Mouse (Mus musculus) granulocyte monocyte progenitor cell, adult 5-6 weeks (primary cell): ENCODE data around the gene Rmdn2. TPM values are rescaled to one million over a fixed set of nuclear protein-coding genes. Genes with fewer than 3 reads are reported as not detected.

Experiments
- ATAC-seq: replicated peaks from 2 replicates; pipeline ENCODE4 v1.8.0; 2016; ENCODE audit warnings: mild to moderate bottlenecking, moderate TSS enrichment, inconsistent platforms; ENCODE audit not compliant: poor library complexity, severe bottlenecking
- total RNA-seq, 2 experiments: library from RNA; stranded (forward) in 1 of 2; stranded (reverse) in 1 of 2; fragments of 200-712, 200-1000 nt in 1 of 2; fragments of >200 nt in 1 of 2; fragmentation: Nextera tagmentation in 1 of 2; gene quantifications; 2 replicates each; pipeline ENCODE4 v1.2.3; 2014 to 2017

The Rmdn2 gene
- total RNA-seq, 2 experiments from 2014 or later = 0.95 to 4.2 TPM

DNA sequence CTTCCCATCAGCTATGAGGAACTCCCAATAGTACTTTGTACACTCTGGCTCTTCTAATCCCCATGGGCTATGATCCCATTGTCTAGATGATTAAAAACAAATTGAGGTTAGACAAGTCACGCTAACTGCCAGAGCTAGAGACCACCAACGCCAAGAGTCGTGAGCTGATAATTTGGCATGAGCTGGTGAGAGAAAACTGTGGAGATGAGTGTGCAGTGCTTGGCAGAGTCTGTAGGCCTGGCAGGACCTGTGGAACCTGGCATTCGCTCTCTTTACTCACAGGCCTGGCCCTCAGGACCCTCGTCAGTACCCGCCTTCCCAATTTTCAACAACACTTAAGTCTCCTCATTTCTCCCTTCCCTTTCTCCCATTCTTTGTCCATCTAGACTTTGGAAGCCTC lies 83.9 kb downstream of the Rmdn2 start:
- ATAC-seq = no peak

DNA sequence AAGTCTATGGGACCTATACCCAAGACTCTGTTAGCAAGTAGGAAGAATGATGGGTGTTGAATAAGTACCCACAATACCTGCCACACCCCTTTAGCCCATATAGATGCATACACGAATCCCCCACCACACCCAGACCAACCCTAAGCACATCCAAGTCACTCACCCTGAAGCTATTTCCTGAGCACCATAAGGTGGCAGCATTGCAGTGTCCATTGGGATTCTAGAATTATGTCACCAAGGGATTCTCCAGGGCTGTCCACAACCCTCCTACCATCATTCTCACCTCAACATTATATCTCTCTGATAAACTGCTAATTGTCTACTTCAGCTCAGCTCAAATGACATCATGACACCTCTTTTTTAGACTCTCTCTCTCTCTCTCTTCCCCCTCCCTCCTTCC lies 87.5 kb downstream of the Rmdn2 start:
- ATAC-seq = peak; percentile 35; the same call in 1 of the 2 replicates

DNA sequence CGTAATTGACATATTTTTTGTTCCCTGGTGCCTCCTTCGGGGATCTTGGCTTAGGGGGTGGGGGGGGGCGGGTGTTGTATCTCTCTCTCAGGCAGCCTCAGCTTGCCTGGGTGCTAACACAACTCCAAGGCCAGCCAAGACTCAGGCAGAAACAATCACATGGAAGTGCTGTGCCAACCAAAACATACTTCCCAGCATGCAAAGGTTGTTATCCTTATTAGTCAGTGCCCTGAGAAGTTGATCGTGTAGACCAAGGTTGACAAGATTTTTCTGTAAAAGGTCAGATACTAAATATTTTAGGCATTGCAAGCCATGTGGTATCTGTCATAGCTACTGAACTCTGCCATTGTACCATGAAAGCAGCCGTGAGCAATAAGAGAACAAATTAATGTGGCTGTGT lies 89.2 kb downstream of the Rmdn2 start:
- ATAC-seq = no peak

DNA sequence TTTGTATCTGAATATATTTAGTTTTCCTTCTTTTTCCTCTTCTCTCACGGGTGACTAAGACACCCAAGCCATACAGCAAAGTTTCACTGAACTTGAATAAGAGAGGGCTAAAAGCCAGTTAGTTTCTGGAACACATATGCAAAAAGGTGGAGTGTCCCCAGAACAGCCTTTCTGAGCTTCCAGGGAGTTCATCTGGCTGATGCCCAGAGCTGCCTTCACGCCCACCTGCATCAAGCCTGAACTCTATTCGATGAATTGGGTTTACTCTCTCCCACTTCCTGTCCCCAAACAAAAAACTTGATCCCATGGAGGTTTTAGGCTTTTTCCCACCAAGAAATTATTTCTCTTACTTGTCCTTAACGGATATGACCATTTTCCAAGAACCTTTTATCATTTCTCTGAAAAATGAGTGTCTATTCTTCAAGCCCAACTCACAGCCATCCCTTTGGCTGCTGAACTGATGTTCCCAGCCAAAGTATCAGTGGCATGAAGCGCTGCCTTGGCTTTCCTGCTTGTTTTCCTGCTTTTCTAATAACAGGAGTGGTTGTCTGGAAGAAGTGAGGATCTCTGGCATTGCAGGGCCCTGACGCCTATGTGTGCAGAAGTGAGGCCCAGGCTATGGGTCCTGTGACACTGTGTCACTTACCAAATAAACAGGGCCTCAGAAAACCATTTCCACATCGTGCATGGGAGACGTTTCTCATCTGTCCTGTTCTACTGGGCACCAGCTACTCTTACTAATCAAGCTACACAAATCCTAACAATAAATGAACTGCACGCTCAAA lies 94.2 kb downstream of the Rmdn2 start:
- ATAC-seq = no peak

DNA sequence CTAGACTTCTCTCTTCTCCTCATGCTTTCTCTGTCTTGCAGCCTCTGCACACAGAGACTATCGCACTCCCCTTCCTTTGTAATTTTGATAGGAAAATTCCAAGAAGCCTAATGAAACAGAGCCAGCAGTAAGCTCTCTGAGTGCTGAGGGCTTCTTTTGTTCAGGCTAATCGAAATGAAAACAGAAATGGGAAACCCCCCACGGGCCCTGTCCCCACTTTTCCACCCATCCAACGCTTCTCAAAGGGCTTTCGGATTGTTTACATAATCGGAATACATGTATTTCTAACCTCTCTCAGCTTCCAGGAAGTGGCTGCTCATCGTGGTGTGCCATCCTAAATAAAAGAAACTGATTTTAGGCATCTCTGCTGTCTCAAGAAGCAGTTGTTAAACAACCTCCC lies 96.5 kb downstream of the Rmdn2 start:
- ATAC-seq = no peak

DNA sequence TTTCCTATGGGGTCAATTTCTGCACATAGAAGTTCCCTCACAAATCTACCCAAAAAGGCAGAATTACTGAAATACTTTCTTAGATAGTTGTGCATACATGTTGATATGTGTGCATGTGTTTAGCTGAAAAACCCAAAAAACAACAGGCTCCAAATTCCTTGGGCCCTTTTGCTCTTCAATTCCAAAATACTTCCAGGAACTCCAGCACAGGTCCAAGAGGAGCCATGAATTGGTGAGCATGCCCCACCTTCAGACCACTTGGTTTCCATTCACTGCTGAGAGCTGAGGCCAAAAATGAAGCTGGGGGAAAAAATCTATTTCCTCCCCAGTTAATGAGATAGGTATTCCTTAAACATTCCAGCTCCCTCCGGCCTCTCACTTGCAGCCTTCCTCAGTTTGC lies 98.1 kb downstream of the Rmdn2 start:
- ATAC-seq = no peak

DNA sequence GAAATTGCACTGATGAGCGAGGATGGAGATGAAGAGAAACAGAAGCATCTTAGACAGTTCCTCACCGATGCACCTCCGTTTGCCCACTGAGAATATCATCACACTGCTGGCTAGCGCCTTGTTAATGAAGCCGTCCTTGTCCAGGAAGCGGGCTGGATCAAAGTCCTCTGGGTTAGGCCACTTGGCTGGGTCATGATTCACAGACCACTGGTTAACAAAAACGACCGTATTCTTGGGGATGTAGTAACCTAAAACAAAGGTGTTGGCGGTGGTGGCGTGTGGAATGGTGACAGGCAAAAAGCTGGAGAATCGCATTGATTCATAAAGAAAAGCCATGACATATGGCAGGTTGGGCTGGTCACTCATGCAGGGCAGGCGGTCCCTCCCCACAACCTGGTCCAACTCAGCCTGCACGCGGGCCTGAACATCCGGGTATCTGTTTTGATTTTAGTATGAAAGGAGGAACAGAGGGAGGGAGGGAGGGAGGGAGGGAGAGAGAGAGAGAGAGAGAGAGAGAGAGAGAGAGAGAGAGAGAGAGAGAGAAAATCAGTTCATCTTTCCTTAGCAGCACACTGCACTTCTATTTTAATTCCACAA lies 98.7 kb downstream of the Rmdn2 start:
- ATAC-seq = no peak

DNA sequence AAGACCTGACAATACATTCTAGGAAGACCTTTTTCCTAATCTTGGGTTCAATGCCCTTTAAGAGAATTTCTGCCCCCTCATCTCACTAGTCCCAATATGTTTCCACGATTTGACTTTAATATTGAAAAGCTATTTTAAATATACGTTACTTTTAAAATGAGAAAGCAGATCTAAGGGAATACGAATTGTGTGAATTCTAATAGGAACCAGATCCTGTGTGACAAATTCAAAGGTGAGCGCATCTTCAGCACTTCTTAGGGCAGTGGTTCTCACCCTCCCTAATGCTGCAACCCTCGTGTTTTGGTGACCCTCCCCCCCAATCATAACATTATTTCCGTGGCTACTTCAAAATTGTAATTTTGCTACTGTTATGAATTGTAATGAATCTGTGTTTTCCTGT lies 100.3 kb downstream of the Rmdn2 start:
- no peak for ATAC-seq

DNA sequence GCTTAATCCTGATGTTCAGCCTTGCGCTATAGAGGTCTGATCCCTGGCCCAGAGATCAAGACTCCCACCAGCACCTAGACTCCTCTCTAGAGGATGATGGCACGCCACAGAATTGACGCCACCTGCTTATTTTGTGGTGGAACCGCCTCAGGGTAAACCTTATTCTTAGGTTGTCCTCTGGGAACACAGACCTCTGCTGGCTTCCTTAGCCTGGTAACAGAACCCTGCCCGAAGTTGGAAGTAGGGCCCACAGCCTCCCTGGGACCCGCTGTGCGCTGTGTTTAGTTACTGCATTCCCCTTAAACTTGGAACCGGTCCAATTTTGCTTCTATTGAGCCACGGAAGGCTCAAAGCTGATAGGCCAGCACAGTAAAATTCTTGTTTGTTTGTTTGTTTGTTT lies 100.9 kb downstream of the Rmdn2 start:
- no peak for ATAC-seq

DNA sequence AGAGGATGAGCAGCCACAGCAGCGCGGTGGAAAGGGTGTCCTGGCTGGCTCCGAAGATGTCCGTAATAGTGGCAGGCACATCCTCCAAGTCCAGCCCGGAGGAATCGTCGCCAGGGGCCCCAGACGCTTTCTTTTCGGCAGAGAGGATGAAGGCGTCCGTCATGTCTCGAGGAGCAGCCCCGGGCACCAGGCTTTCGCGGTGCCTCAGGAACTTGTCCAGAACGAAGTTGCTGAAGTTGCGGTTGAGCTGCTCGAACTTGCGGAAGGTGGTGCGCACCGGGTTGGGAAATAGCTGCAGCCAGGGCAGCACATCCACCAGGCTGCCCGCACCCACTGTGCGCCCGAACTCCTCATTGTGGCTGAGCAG lies 101.6 kb downstream of the Rmdn2 start:
- peak; percentile 67 for ATAC-seq

DNA sequence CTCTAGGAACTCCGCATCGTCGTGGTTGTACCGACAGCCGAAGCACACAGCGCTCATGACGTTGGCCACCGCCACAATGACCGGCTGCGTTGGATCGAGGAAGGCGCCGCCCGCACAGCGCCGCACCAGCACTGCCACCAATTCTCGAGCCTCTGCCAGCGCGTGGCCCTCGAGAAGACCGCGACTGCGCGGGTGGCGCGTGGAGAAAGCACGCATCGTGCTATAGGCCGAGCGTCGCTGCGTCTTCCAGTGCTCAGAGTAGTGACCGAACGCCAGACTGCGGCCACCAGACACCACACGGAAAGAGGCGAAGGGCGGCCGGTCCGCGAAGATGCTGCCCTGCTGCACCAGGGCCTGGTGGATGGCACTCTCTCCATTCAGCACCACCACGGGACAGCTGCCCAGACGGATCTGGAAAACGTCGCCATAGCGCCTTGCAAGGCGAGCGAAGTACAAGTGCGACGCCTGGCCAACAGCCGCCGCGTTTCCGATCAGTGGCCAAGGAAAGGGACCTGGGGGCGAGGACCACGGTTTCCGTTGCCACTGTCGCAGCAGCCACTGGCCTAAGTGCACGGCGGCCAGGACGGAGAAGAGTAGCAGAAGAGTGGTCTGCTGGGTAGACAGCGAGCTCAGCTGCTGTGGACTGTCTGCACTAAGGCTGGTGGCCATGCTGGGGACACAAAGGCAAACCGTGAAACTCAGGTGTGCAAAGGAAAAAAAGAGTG lies 102.1 kb downstream of the Rmdn2 start:
- peak; percentile 20 for ATAC-seq

DNA sequence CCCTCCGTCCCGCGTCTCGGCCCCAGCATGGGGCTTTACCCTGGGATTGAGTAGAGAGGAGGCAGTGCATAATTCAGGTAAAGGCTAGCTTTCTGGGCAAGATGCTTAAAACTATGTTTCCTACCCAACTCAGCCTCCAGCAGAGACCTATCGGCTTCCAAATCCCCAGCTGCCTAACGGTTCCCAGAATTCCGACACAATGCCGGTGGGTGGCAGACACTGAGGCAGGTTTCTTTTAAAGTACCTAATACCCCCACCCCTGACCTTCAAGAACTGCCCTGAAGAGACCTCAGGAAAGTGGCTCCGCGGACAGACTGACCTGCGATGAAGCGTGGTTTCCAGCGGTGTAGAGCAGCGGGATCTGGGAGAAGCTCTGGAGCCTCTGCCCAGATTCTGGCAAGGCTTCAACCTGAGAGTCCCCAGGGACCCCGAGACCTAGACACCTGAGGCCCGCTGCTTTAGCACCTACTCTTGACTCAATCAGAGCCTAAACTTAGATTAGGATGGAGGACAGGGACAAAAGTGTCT lies 102.8 kb downstream of the Rmdn2 start:
- no peak for ATAC-seq

DNA sequence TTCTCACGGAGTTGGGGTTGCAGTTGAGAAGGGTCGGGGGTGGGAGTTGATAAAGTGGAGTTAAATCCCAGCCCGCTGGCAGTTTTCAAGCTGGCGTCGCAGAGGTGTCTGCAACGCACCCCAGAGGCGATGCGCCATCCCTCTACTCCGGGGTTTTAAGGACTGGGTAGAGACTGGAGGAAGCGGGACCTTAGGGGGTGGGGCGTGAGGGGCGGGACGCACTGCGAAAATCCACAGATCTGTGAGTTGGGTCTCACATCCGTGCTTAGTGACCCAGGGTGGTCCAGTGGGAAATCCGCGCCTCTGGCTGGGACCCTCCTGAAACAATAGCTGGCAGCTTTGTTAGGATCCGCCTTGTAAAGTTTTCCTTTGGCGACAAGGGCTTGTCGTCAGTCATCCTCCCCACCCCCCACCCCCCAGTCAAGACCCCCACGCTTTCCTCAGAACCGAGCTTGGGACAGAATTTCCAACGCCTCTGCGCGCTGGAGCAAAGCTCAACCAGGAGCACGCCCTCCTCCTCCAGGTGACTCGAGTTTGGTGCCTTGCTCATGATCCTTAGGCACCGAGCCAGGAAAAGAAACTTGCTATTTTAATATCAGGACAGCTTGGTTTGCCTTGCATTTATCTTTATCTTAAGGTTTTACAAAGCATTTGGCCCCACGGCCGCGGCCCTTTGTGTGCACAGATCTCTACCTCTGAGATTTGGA lies 103.4 kb downstream of the Rmdn2 start, which contains the start of gene Cyp1b1:
TSS of gene Cyp1b1 (minus strand) at position 131 of the 707 bp plus-strand sequence.
- no peak for ATAC-seq

DNA sequence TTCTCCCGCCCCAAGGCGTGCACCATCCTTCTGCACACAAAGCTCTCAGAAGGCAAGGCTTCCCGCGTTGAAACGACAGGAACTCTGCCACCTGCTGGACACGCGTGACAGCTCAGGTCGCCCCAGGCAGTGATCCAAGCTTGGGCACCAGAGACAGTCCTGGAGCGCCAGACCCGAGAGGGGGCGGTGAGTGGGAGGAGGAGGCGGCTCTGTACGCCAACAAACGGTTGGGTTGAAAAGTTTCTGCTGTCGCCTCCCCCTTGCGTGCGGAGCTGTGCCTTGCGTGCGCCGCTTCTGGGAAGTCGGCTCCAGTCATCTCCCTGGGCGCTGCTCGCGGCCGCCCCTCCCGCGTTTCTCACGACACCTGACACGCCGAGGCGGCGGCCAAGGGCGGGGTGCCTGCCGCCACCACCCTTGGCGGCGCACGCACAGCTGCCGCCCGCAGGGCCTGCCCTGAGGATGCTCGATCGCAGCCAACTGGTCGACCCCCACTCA lies 104.0 kb downstream of the Rmdn2 start:
- peak; percentile 82 for ATAC-seq

DNA sequence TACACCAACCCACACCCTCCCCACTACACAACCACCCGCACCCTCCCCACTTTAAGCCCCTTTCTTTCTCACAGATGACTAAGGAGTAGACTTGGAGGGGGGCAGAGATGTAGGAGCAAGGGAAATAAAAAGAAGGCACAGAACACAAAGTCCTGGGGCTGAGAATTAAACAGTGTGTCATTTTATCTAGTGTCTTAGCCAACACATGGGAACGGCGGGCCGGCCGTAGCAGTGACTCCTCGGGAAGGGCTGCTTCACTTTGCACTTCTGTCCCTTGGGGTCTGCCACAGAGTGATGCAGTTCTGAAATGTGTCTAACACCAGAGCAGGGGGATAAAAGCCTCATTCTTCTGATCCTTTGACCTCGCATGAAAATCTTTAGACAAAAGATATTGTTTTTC lies 109.0 kb downstream of the Rmdn2 start:
- ATAC-seq = no peak

DNA sequence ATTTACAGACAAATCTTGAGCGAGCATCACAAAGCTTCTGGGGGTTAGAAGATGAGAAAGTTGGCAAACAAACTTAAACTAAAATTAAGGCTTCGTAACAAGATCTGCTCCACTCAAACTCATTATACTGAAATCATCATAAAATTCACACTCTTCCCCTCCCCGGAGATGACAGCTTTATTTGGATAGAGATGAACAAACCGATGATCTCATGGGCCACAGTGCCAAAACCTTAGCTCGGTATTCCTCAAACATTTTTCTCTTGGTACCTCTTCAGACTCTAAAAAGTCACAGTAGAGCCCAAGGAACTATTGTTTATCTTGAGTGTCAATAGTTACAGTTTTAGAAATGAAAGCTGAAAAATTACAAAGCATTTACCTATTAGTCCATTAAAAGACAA lies 115.0 kb downstream of the Rmdn2 start:
- no peak for ATAC-seq

DNA sequence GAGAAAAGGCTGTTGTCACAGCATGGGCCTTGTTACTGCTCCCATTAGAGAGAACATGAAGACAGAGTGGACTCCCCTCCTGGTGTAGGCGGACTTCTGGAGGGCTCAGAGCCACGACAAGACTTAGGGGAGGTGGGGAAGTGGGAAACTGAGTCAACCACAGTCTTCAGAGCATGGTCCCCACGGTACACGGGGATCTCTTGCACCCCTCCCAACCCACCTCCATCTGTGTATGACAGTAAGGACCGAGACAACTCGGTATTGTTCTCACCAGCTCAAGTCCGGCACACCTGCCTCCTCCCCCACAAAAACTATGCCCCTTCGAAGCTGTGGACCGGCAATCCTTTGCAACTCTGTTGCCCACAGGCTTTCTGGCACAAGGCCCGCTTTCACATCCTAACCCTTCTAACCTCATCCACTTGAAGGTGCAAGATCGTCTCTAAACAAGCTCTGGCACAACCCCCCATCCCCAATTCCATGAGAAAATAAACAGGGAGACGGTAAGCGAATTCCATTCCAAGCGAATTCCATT lies 116.5 kb downstream of the Rmdn2 start:
- no peak; the same call in 1 of the 2 replicates for ATAC-seq

DNA sequence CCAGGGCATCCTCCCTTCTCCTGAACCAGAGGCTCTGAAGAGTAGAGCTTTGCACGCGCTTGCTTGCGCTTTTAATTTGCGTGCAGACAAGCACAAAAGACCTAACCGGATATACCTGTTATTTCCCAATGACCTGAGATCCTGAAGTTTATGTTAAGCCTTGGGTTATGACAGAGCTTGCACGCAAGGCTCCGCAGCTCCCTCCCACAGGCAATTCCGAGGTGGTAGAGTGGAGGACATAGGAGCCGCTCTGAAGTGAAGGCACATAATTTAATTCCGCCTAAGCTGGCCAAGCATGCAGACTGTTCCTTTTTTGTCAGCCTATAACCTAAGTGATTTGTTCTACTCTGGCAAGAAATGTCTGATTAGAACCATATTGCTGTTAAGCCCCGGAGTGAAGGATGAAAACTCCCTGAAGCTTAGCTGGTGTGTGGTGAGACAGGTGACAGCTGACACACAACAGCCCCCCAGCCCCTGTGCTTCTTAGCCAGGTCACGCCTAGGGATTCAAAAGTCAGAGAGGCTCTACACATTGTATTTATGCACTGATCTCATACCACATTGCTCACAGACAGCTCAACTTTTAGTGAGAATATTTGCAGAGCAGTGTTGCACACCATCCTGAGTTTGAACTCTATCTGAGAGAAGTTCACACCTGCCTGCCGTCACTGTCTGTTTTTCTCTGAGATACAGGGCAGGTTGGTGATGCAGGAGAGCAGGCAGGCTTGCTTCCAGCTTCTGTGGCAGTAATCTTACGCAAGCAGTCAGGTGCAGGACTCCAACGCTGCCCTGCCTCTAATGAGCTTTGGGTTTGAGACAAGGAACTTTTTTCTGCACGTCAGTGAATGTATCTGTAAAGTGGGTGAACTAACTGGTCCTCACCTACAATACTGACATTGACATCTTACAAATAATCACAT lies 117.2 kb downstream of the Rmdn2 start:
- ATAC-seq = no peak

DNA sequence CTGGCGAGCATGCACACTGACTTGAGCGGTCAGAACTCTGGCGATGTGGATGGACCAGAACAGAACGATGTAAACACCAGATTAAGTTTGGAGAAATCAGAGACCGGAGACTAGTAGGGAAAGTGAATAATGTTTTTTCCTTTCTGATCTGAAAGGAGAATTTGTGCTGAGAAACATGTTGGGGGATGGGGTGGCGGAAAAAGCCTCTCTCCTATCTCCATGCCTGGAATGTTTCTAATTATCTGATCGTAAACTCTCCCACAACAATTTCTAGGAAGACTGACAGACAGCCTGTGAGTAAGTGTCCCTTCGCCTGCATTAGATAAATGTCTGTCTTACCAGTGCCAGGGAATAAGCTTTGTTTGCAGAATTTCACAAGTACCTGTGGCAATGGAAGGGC lies 119.3 kb downstream of the Rmdn2 start:
- ATAC-seq = no peak
